Mouse (Mus musculus): ENCODE results near the gene Gm4847. TPM values are rescaled to one million over a fixed set of nuclear protein-coding genes. Genes with fewer than 3 reads are reported as not detected.

The Gm4847 gene
- not detected in 2 replicates for polyA plus RNA-seq (2012)

- Histone ChIP-seq H3K4me3 (replicated peaks) (no peak within 1 kb of the TSS), H3K27me3 (ENCODE audit: control insufficient read depth) (no peaks in the 10 kb centered on the region), H3K4me1 (ENCODE audit: control insufficient read depth) (no peaks in the 10 kb centered on the region), H3K9me3 (ENCODE audit: control insufficient read depth, low read length) (peaks cover 16% of the 10 kb centered on the region), H3K36me3 (ENCODE audit: control insufficient read depth) (no peaks in the 10 kb centered on the region)
- TF ChIP-seq GATA1 (IDR thresholded peaks at IDR 0.05; ENCODE audit: low read length) (no peak), TAL1 (IDR thresholded peaks at IDR 0.05; ENCODE audit: low read length) (no peak)
Observed at GRCm38 (mm10) chr1:166647593-166647992, at the start of gene Gm4847. Gene Gm4847, minus strand, starts transcription at chr1:166647693.

DNA sequence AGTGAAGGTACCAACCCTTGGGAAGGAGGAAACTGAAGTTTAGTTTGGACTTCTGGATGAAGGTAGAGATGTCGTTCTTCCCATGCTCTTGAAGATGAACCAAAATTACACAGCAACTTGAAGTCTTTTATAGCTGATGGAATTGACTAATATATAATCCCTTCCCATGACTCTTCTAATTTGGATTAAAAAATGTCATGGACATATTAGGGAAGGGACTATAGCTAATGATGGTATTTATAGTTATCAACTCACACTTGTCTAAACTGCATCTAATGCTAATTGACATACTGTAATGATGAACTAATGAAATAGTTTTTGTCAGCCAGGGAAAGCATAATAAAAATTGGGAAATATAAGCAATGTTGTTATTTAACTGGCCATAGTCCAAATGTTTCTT, 34.3 kb upstream of the Gm4847 start, which contains the start of gene Fmo9:
Fmo9 (minus strand) TSS at position 101 of the 400 bp plus-strand sequence.
- no peaks in the 10 kb centered on the region for H3K36me3 ChIP-seq (ENCODE audit: control insufficient read depth)
- TF ChIP-seq TAL1 (IDR thresholded peaks at IDR 0.05; ENCODE audit: low read length), result no peak
- TF ChIP-seq GATA1 (IDR thresholded peaks at IDR 0.05; ENCODE audit: low read length), result no peak
- peaks cover 4% of the 10 kb centered on the region; the same call in 1 of the 2 replicates for H3K9me3 ChIP-seq (ENCODE audit: control insufficient read depth, low read length)
- no peaks in the 10 kb centered on the region for H3K4me1 ChIP-seq (ENCODE audit: control insufficient read depth)
- no peaks in the 10 kb centered on the region for H3K27me3 ChIP-seq (ENCODE audit: control insufficient read depth)
- H3K4me3 ChIP-seq (replicated peaks), result no peak within 1 kb of the TSS

GRCm38 (mm10) chr1:166669264-166669663, 21.8 kb upstream of the Gm4847 start:
- Histone ChIP-seq H3K36me3 (ENCODE audit: control insufficient read depth) (no peaks in the 10 kb centered on the region), H3K9me3 (ENCODE audit: control insufficient read depth, low read length) (peaks cover 5% of the 10 kb centered on the region; the same call in 1 of the 2 replicates), H3K4me3 (replicated peaks) (no peak overlapping the region), H3K4me1 (ENCODE audit: control insufficient read depth) (no peaks in the 10 kb centered on the region), H3K27me3 (ENCODE audit: control insufficient read depth) (no peaks in the 10 kb centered on the region)
- TF ChIP-seq GATA1 (IDR thresholded peaks at IDR 0.05; ENCODE audit: low read length) (no peak), TAL1 (IDR thresholded peaks at IDR 0.05; ENCODE audit: low read length) (no peak)

DNA sequence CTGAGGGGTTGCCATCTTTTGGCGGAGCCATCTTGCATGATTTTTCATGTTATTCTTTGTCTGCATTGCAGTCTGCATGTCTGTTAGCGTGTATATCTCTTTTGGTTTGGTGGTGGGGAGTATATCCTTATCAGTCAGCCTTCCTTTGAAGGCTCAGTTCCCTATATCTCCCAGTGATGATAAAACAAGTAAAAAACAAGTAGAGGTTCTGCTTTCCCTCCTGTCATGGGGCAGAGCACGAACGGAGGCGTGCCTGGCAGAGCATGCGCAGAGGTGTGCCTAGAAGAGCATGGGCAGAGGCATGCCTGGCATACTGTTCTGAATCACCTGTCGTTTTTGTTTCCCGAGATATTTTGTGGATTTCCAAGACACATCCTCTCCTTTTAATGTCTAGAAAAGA, 13.3 kb upstream of the Gm4847 start:
- no peaks in the 10 kb centered on the region for H3K27me3 ChIP-seq (ENCODE audit: control insufficient read depth)
- peaks cover 2% of the 10 kb centered on the region for H3K9me3 ChIP-seq (ENCODE audit: control insufficient read depth, low read length)
- TF ChIP-seq GATA1 (IDR thresholded peaks at IDR 0.05; ENCODE audit: low read length) (no peak), TAL1 (IDR thresholded peaks at IDR 0.05; ENCODE audit: low read length) (no peak)
- no peak overlapping the region for H3K4me3 ChIP-seq (replicated peaks)
- no peaks in the 10 kb centered on the region for H3K4me1 ChIP-seq (ENCODE audit: control insufficient read depth)
- no peaks in the 10 kb centered on the region for H3K36me3 ChIP-seq (ENCODE audit: control insufficient read depth)

Other genes with a start within 250 kb of the Gm4847 start
- 0.02 TPM in 1 of 2 replicates, not detected in the other for gene Pogk, start 237.8 kb downstream of the Gm4847 start, polyA plus RNA-seq (2012)
- not detected in 2 replicates for gene Gm4846, start 150.1 kb downstream of the Gm4847 start, polyA plus RNA-seq (2012)
- gene Fmo9, start 34.2 kb upstream of the Gm4847 start, polyA plus RNA-seq (2012), result 0.02 TPM in 1 of 2 replicates, not detected in the other